Mouse (Mus musculus) stomach, embryonic 16.5 days (tissue): ENCODE data around the gene Rpp30. TPM values are rescaled to one million over a fixed set of nuclear protein-coding genes. Genes with fewer than 3 reads are reported as not detected.

Experiments used
- ATAC-seq: fragments of 200-750 bp; cut with Nextera tagmentation; 2 replicates; pipeline ENCODE4 v1.8.0; 2017; ENCODE audit warnings: moderate number of reproducible peaks, moderate TSS enrichment; ENCODE audit not compliant: insufficient read depth, low FRiP score
- H3K27ac ChIP-seq: fragments of 300-500 bp; sonication (generic); 2 replicates; pipeline ENCODE4 v1.5.1; 2014; ENCODE audit warnings: low read length
- H3K27me3 ChIP-seq: fragments of 300-500 bp; sonication (generic); 2 replicates; pipeline ENCODE4 v1.6.1; 2014; ENCODE audit warnings: low read length, control low read depth, mixed read lengths; ENCODE audit not compliant: control insufficient read depth, insufficient read depth
- H3K36me3 ChIP-seq: fragments of 300-500 bp; sonication (generic); 2 replicates; pipeline ENCODE4 v1.6.1; 2014; ENCODE audit warnings: low read length; ENCODE audit not compliant: control insufficient read depth, insufficient read depth
- H3K4me1 ChIP-seq: fragments of 300-500 bp; sonication (generic); 2 replicates; pipeline ENCODE4 v1.6.1; 2014; ENCODE audit warnings: low read length, control low read depth, mixed read lengths; ENCODE audit not compliant: control insufficient read depth, insufficient read depth
- H3K4me2 ChIP-seq: fragments of 300-500 bp; sonication (generic); 2 replicates; pipeline ENCODE4 v1.6.1; 2014; ENCODE audit warnings: low read depth, low read length, mixed read lengths
- H3K4me3 ChIP-seq: fragments of 300-500 bp; sonication (generic); replicated peaks from 2 replicates; pipeline ENCODE4 v1.5.1; 2014; ENCODE audit warnings: mild to moderate bottlenecking, low read length
- H3K9ac ChIP-seq: fragments of 300-500 bp; sonication (generic); 2 replicates; pipeline ENCODE4 v1.6.1; 2014; ENCODE audit warnings: low read length
- H3K9me3 ChIP-seq: fragments of 300-500 bp; sonication (generic); replicated peaks from 2 replicates; pipeline ENCODE4 v1.6.1; 2016; ENCODE audit warnings: low read length, control low read depth; ENCODE audit not compliant: control insufficient read depth
- WGBS: fragments of 180-500 bp; shearing (Covaris S2); extraction: QIAGEN DNeasy Blood & Tissue Kit; methylation state at CpG from one replicate; pipeline ENCODE4 v1.1.7; 2014; 5-methylcytosine and 5-hydroxymethylcytosine counted together
- polyA plus RNA-seq: library from polyadenylated mRNA; unstranded; fragments of >200 nt; fragmentation: Nextera tagmentation; extraction: Ambion mirVana; gene quantifications from 2 replicates; pipeline ENCODE4 v1.2.1, GENCODE M21; 2015

The Rpp30 gene
- polyA plus RNA-seq, 1 experiment from 2014 or later, result 58.3 TPM

DNA sequence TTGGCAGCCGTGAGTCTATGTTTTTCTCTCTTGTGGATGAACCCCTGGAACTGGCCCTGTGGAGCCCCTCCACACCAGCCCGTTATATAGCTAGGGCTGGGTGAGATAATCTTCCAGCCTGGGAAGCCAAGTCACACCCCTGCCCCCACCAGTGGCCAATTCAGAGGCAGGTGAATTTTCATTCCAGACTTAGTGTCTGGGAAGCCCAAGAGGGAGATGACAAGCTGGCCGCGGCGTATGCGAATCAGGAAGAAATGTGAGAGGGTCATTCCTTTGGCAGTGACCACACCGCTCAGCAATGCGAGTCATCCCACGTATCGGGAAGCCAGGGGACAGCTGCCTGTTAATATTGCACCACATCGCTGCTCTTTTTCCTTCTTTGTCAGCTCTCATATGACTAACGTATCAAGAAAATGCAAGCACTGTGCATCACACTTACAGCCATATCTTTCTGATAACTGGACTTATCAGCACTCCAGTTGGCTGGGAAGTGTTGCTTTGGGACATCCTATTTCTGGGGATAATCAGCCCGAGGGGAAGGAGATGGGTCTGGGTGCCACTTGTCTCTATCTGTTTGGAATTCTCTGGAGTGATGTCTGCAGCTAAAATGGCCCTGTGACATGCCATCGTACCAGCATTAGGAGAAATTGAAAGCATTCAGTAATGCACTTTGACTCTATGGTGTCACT is 36.4 kb downstream of the Rpp30 start, which contains the start of gene Ankrd1:
Ankrd1 (minus strand) TSS at position 317 of the 689 bp plus-strand sequence.
- H3K36me3 ChIP-seq, result no peaks in the 10 kb centered on the region
- no peak within 1 kb of the TSS for H3K27ac ChIP-seq
- no peak within 1 kb of the TSS for H3K9ac ChIP-seq
- no peak within 1 kb of the TSS for H3K4me3 ChIP-seq
- H3K9me3 ChIP-seq, result peaks cover 10% of the 10 kb centered on the region; the same call in 1 of the 2 replicates
- H3K4me1 ChIP-seq, result no peaks in the 10 kb centered on the region
- WGBS, result 74% methylated on average over 14 of the region's 14 CpGs
- no peak within 1 kb of the TSS for H3K4me2 ChIP-seq
- H3K27me3 ChIP-seq, result no peaks in the 10 kb centered on the region
- no peak for ATAC-seq

GRCm38 (mm10) chr19:36124203-36124602 is 40.7 kb downstream of the Rpp30 start:
- H3K27ac ChIP-seq, result no peak overlapping the region

GRCm38 (mm10) chr19:36128440-36128839 is 44.9 kb downstream of the Rpp30 start:
- Histone ChIP-seq H3K4me1 (0 out of 2 replicates have a peak, but pooled peaks cover 5% of the 10 kb centered on the region), H3K4me3 (no peak overlapping the region), H3K36me3 (no peaks in the 10 kb centered on the region), H3K27ac (no peak overlapping the region), H3K4me2 (no peak overlapping the region), H3K9me3 (peaks cover 8% of the 10 kb centered on the region; the same call in 1 of the 2 replicates), H3K27me3 (no peaks in the 10 kb centered on the region), H3K9ac (no peak overlapping the region)
- WGBS, result 92% methylated on average over 3 of the region's 3 CpGs
- ATAC-seq, result no peak

More at GRCm38 (mm10) chr19:36124203-36124602, 40.7 kb downstream of the Rpp30 start:
- Histone ChIP-seq H3K36me3 (no peaks in the 10 kb centered on the region), H3K9ac (no peak overlapping the region), H3K4me3 (no peak overlapping the region), H3K27me3 (no peaks in the 10 kb centered on the region), H3K9me3 (peaks cover 10% of the 10 kb centered on the region; the same call in 1 of the 2 replicates), H3K4me2 (no peak overlapping the region), H3K4me1 (0 out of 2 replicates have a peak, but pooled peaks cover 1% of the 10 kb centered on the region)
- 29% methylated on average over 1 of the region's 1 CpGs for WGBS
- ATAC-seq, result no peak

DNA sequence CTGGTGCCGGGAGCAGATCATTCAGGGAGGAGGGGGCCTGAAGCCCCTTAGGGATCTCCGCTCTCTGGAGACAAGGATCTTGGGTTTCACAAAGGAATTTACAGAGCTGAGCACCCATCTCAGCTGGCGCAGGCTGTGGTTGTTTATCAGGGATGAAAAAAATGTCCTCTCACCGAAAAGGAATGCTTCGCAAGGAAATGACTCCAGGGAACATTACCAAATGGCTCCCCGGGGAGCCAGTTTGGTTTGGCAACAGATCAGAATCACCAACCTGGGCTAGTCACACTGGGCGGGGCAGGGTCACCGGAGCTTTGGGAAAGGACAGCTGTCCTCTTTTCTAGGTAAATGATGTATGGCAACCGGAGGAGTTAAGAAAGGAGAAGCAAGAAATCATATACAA is 45.7 kb downstream of the Rpp30 start:
- Histone ChIP-seq H3K9me3 (peaks cover under 1% of the 10 kb centered on the region; the same call in 1 of the 2 replicates), H3K9ac (peak overlapping the region; percentile 11; the same call in 1 of the 2 replicates), H3K27ac (peak overlapping the region; percentile 37), H3K4me2 (peak overlapping the region; percentile 45), H3K27me3 (no peaks in the 10 kb centered on the region), H3K36me3 (no peaks in the 10 kb centered on the region), H3K4me3 (no peak overlapping the region; the same call in 1 of the 2 replicates), H3K4me1 (0 out of 2 replicates have a peak, but pooled peaks cover 5% of the 10 kb centered on the region)
- 11% methylated on average over 9 of the region's 9 CpGs for WGBS
- ATAC-seq, result peak; percentile 33; the same call in 1 of the 2 replicates

DNA sequence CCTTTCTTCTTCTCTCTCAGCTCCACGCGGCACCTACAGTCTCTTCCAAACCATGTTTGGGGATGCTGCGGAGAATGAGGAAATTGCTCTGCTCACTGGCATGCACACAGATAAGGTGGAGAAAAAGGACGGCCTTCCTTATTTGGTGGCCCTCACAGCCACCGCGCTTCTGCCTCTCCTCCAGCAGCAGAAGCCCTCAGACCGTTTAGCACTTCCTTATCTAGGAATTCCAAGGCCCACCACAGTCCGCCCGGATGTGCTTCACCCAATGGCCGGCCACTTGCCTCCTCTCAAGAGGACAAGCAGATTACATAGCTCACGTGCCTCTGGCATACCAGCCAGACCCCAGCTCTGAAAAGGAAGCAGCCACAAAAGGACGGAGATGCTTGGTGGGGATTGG is 46.1 kb downstream of the Rpp30 start:
- H3K27ac ChIP-seq, result 0 out of 2 replicates have a peak overlapping the region, but pooled peaks have one; percentile 37
- ATAC-seq, result peak; percentile 62; the same call in 1 of the 2 replicates
- 17% methylated on average over 12 of the region's 12 CpGs for WGBS

GRCm38 (mm10) chr19:36130181-36130580 is 46.7 kb downstream of the Rpp30 start:
- ATAC-seq, result no peak
- no peak overlapping the region for H3K27ac ChIP-seq
- WGBS, result 41% methylated on average over 2 of the region's 2 CpGs

More for the DNA sequence above, 46.1 kb downstream of the Rpp30 start:
- H3K27me3 ChIP-seq, result no peaks in the 10 kb centered on the region
- H3K4me2 ChIP-seq, result peak overlapping the region; percentile 45
- H3K4me3 ChIP-seq, result no peak overlapping the region; the same call in 1 of the 2 replicates
- no peaks in the 10 kb centered on the region for H3K9me3 ChIP-seq
- no peaks in the 10 kb centered on the region for H3K36me3 ChIP-seq
- H3K9ac ChIP-seq, result no peak overlapping the region; the same call in none of the 2 replicates
- H3K4me1 ChIP-seq, result 0 out of 2 replicates have a peak, but pooled peaks cover 5% of the 10 kb centered on the region

DNA sequence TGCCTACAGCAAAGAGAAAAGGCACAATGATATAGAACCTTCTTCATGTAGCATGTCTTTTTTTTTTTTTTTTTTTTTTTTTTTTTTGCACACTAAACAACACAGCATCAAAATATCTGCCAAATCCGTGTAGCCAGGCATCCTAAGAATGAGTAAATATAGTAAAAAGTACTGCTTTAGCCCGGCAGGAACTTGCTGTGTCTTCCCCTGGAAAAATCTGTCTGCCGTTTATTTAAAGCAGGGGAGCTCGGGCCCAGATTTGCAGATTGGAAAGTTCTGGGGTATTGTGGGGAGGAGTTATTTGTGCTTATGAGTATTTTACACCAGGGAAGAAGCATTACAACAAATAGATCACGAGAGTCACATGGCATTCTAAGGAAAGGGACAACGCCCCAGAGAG is 48.5 kb downstream of the Rpp30 start:
- H3K9ac ChIP-seq, result no peak overlapping the region
- H3K4me2 ChIP-seq, result no peak overlapping the region
- H3K27ac ChIP-seq, result no peak overlapping the region
- H3K4me3 ChIP-seq, result no peak overlapping the region
- no peaks in the 10 kb centered on the region for H3K36me3 ChIP-seq
- ATAC-seq, result no peak
- no peaks in the 10 kb centered on the region for H3K27me3 ChIP-seq
- 0 out of 2 replicates have a peak, but pooled peaks cover 5% of the 10 kb centered on the region for H3K4me1 ChIP-seq
- H3K9me3 ChIP-seq, result no peaks in the 10 kb centered on the region
- 54% methylated on average over 6 of the region's 6 CpGs for WGBS

More at GRCm38 (mm10) chr19:36130181-36130580, 46.7 kb downstream of the Rpp30 start:
- Histone ChIP-seq H3K36me3 (no peaks in the 10 kb centered on the region), H3K9ac (no peak overlapping the region), H3K4me3 (no peak overlapping the region), H3K9me3 (no peaks in the 10 kb centered on the region), H3K4me2 (no peak overlapping the region), H3K4me1 (0 out of 2 replicates have a peak, but pooled peaks cover 5% of the 10 kb centered on the region), H3K27me3 (no peaks in the 10 kb centered on the region)

DNA sequence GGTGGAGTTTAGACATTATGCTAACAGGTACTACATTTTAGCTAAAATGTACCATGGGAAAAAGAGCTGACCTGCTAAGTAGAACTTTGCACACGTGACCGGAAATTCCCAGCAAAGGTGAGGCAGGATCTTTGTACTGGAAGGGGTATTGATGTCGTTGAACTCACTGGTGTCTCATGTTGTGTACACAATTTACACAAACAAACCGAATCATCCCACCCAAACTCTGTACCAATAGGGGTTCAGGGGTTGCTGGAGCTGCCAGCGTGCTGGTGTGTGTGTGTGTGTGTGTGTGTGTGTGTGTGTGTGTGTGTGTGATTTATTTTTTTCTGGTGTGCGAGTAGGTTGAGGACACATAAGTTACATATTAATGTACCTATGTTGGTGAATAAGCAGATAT is 49.5 kb downstream of the Rpp30 start:
- no peak overlapping the region; the same call in 1 of the 2 replicates for H3K27ac ChIP-seq
- H3K9ac ChIP-seq, result no peak overlapping the region
- WGBS, result 77% methylated on average over 6 of the region's 6 CpGs
- H3K4me1 ChIP-seq, result 0 out of 2 replicates have a peak, but pooled peaks cover 5% of the 10 kb centered on the region
- no peak overlapping the region for H3K4me3 ChIP-seq
- no peaks in the 10 kb centered on the region for H3K9me3 ChIP-seq
- no peaks in the 10 kb centered on the region for H3K36me3 ChIP-seq
- no peak for ATAC-seq
- H3K27me3 ChIP-seq, result no peaks in the 10 kb centered on the region
- no peak overlapping the region for H3K4me2 ChIP-seq

DNA sequence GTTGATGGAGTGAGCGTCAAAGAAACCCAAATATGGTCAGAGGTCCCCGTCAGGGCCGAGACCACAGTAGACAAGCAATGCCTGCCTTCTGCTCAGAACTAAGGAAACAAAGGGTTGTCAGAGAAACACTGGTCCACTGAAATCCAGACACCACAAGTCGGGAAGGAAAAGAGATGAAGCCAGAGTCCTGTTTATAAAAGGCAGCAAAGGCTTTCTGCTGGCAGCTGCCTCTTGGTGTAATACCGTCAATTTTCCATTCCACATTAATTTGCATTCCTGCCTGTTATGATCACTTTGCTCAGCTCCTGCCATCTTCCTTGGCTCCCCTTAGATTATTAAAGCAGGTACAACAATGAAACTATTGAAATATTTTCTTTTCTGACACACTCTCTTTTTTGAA is 50.2 kb downstream of the Rpp30 start:
- no peak; the same call in 1 of the 2 replicates for ATAC-seq
- H3K27me3 ChIP-seq, result no peaks in the 10 kb centered on the region
- H3K4me2 ChIP-seq, result no peak overlapping the region

More for the DNA sequence above, 50.2 kb downstream of the Rpp30 start:
- H3K4me1 ChIP-seq, result 0 out of 2 replicates have a peak, but pooled peaks cover 5% of the 10 kb centered on the region
- H3K9me3 ChIP-seq, result no peaks in the 10 kb centered on the region
- H3K9ac ChIP-seq, result no peak overlapping the region
- H3K27ac ChIP-seq, result peak overlapping the region; percentile 36; the same call in 1 of the 2 replicates
- 29% methylated on average over 5 of the region's 5 CpGs for WGBS
- no peaks in the 10 kb centered on the region for H3K36me3 ChIP-seq
- H3K4me3 ChIP-seq, result no peak overlapping the region
